Mouse (Mus musculus) liver (tissue): ENCODE results near the gene Racgap1.

Experiments used
- DNase-seq: peaks from one replicate; pipeline ENCODE4 v3.0.0-alpha.2; 2020; ENCODE audit warnings: mixed read lengths

The Racgap1 gene

DNA sequence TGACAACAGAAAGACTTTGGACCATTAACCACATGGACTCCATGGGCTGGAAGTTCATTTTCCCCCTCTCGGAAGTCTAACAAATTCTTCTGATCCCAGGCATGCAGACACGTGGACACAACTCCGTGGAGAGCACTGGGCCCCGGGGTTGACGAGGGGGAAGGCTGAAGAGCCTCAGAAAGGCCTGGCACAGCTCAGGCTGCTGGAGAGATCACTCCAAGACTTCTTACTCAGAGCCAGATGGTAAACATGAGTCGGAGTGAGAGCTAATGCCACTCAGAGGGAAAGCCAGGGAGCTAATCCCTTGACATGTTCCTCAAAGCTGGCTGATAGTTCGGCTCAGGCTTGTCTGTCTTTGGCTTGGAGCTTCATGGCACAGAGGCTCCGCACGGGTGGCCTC, 36.2 kb downstream of the Racgap1 start:
- DNase-seq: no peak

DNA sequence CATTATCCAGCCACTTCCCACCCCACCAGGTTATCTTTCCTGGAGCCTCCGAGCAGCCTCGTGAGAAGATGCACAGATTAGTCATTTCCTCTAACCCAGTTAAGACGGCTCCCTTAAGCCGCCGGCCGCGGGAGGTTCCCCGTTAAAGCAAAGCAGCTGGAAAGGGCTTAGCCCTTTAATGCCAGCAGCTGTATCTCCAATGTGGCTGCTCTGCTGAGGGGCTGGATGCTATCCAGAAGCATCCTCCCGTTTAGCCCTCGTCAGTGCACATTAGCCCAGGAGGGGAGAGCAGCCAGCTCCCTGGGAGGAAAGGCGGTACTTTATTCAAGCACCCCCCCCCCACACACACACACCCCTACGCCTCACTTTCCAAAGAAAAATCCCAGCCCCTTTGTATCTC, 36.7 kb downstream of the Racgap1 start:
- peak; percentile 30 for DNase-seq

DNA sequence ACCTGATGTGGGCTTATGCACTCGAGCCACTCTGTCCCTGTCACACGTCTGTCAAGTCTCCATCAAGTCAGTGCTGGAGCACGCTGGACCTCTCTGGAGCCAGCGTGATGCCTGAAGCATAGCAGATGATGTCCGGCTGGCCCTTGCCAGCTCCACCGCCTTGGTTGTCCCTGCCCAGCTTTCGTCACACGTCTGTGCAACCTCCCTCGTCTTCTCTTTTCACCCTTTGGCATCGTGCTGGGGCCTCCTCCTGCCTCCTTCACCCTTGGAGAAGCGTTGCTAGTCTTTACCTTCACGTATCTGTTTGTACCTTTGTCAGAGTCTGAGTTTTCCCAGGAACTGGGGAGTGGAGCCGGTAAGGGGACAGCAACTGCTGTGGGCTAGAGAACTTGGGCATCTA, 37.2 kb downstream of the Racgap1 start:
- DNase-seq: no peak

DNA sequence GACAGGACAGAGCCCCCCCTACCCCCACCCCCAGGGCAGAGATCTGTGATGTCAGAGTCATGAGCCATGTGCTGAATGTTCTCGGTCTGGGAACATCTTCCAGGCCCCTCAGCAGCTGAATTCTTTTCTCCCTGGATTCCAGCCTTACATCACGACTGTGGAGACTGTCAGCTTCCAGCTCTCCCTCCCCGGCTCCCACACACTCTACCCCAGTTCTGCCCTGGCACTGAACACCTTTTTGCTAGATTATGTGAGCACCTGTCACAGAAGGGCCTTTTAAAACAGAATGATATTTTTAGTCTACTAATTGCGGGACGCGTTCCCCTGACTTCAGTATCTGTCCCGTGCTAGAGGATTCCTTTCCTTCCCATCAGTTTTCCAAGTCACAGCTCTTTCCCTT, 39.9 kb downstream of the Racgap1 start:
- no peak for DNase-seq

DNA sequence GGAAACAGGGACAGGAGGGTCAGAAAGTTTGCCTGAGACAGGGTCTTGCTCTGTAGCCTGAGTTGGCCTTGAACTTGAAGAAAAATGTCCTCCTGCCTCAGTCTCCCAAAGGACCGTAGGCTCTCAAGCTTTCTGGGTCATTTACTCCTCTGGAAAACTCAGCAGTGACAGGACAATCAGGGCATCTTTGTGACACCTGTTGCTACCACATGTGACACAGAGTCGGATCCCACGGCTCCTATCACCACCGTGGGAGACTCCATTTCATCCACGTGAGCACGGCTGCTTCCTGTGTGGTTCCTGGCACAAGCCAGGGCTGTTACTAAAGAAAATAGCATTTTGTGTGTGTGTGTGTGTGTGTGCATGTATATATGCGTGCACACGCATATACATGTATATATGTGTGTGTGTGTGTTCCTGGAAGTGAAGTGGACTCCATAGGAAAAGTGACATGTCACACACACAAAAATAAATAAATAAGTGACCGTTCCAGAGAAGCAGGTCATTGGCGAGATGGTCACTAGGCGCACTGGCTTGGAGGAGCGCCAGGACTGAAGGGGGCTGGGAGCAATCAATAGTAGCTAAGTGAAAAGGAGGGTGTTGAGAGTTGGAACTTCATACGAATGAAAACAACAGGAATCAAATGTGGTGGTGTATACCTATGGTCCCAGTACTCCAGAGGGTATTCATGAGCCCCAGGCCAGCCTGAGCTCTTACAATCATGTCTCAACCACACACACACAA, 42.9 kb downstream of the Racgap1 start:
- DNase-seq: no peak

DNA sequence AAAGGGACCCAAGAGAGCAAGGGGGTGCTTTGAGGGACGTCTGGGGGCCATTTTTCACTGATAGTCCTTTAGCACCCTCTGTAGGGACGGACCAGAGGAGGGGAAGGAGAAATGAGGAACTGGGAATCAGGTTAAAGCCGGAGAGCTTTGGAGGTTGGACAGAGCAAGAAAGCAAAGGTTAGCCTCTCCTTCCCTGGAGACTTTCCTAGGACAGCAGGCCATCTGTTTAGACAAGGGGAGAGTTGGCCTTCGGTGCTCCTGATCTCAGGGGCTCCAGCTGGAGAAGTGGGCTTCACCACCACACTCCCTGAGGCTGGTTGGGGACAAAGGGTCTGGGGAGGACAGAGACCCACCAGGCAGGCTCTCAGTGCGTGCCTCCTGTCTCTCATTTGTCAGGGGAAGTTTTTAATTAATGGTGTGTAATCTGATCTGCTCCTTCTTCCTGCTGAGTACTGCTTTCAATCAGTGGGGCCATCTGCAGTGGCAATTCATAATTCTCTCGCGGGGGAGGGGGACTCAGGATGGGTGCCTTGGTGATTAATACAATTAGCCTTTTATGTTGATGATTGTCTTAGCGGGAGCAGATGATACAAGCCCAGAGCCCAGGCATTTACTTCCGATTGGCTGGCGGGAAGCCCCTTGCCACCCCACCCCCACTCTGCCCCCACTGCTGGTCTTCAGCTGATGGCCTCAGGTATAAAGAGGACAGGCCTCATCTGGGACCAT, 43.9 kb downstream of the Racgap1 start:
- no peak for DNase-seq

DNA sequence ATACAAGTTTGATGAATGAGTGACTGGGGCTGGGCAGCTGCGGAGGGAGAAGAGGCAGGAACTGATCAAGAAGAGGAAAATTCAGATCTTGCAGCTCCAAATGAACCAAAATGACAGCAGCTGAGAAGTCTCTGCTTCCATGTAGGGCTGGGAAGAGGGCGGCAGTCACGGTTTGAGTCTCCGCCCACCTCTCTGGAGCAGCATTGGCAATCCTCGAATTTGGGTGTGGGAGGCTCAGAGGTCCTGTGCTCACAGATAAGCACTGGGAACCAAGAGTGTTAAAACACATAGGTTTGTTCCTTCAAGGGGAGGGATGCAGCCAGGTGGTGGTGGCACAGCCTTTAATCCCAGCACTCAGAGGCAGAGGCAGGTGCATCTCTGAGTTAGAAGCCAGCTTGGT, 44.9 kb downstream of the Racgap1 start:
- peak; percentile 66 for DNase-seq

DNA sequence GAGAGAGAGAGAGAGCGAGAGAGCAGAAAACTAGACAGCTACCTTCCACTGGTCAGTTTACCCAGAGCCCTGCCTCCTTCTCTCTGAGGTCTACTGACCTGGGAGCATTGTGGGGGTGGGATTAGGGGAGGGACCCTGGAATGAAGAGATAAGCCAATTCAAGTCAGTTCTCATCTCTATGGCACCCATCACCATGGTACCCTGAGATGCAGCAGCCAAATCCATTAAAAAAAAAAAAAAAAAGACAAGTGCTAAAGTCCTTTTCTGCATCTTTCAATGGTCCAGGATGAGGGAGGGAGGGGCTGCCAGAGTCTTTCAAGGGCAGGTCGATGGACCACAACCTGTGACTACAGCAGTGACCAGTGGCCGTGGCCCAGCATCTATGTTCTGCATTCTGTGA, 45.9 kb downstream of the Racgap1 start:
- DNase-seq: no peak

DNA sequence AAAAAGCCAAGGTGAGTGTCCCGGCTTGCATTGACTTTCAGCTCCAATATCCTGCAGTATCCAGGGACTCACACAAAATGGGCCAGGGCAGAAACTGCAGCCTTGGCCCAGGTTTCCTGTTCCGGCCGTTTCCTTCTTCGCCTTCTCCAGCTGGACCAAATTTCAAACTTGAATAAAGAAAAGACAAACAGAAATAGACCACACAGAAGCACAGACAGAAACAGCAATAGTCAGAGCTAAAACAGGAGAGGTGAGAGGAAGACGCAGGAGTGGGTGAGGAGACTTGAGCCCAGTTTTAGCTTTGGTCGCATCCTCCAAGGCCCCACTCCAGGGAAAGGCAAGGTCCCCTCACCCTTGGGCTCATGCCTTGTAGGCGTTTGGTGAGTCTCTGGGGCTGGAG, 48.2 kb downstream of the Racgap1 start:
- no peak for DNase-seq

DNA sequence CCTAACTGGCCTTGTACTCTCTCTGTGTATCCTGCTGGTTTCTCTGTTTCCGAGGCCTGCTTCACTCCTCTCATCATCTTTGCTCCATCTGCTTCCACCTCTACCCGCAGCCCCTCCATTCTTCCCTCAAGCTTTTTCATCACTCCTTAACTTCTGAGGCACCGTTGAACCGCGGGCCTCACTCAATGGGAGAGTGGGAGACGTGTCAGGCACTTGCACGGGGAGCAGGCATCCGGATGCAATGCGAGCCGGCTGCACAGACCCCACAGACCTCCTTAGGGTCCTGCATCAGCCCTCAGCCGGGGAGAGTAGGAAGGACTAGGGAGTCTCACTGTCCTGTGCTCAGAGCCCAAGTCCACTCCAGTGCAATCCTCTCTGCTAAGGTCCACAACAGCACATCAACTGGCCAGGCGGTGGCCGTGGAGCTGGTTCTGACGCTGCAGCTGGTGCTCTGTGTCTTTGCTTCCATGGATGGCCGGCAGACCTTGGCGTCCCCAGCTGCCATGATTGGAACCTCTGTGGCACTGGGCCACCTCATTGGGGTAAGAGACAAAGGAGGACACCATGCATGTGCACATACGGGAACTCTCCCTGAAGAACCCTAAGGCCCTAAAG, 49.1 kb downstream of the Racgap1 start:
- no peak for DNase-seq

DNA sequence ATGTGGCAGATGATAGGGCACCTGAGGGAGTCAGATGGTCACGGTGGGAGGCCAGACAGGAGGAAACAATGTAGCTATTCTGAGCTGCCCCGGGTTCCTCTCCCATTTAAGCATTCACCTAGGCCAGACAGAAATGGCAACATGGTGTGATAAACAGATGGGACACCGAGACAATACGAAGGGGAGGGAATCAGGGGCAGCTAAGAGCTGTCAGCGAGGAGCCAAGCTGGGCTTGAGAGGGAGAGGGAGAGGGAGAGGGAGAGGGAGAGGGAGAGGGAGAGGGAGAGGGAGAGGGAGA, 49.7 kb downstream of the Racgap1 start:
- no peak for DNase-seq

DNA sequence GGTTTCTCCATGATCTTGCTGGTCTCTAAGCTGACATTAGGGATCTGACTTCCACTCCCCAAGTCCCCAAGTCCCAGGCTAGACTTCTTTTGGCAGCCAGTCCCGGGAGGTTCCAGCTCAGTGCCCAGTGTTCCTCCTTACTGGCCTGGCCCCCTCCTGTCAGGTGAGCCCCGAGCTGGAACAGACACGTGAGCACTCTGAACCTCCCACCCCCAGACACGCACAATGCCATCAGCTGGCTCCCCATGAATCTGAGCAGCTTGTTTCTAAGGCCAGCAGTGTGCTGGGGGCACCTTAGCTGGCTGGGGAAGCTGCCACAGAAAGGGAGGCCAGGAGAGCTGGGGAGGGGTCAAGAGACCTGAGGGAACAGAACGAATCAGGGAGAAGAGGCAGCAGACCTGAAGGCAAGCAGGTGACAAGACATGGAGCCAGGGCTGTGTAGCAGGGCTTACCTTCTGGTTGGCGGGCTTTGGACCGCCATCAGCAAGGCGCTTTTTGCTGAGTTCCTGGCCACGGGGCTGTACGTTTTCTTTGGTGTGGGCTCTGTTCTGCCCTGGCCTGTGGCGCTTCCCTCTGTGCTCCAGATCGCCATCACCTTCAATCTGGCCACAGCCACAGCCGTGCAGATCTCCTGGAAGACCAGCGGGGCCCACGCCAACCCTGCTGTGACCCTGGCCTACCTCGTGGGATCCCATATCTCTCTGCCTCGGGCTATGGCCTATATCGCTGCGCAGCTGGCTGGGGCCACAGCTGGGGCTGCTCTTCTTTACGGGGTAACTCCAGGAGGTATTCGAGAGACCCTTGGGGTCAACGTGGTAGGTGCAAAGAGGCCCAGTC, 50.3 kb downstream of the Racgap1 start, which contains the start of gene Aqp6:
Gene Aqp6 (plus strand): TSS at position 415 of the 837 bp plus-strand sequence.
- no peak for DNase-seq

DNA sequence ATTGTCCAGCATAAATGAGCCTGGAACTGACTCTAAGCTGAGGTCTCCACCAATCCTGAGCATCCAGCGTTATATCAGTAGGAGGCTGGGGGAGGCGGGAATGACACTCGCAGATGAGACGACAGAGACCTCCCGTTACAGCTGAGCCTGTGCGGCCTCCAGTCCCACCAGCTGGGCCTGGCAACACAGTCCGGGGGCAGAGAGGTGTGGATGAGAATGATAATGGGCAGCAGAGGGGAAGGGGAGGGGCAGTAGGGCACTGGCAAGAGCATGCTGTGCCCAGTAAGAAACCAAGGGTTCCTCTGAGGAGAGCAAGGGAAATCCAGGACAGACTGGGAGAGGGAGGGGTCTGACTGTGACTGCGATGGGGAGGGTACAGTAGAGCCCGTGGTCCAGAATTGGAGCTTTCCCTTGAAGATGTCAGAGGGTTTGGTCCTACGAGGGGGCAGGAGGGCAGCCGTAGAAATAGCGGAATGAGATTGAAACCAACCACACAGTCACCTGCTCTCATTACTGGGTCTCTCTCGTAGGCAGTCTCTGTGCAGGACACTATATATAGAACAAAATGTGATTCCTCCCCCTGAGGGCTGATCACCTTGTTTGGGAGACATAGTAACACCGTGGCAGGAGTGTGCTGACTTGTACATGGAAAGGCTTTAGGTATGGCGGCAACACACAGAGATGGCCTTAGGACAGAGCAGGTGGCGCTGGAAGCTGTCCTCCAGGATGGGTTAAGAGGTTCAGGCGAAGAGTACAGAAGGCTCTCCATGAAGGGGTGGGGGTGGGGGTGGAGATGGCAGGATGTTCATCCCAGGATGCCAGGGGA, 52.0 kb downstream of the Racgap1 start:
- DNase-seq: no peak

DNA sequence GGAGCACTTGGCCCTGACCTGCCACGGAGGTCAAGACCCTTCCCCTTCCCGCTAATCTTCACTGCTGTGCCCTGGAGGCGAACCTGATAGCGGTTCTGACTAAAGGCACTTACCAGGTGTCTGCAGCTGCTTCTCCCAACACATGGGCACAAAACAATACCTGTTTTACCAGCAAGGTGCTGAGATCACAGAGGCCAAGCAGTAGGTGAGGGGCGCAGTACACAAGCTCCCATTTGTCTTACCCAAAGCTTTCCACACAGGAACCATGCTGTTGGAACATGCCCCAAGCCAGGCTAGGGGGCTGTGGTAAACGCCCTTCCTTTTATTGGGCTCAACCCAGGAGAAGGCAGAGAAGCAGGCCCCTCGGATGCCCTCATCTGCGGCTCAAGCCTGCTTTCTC, 53.9 kb downstream of the Racgap1 start:
- DNase-seq: no peak

DNA sequence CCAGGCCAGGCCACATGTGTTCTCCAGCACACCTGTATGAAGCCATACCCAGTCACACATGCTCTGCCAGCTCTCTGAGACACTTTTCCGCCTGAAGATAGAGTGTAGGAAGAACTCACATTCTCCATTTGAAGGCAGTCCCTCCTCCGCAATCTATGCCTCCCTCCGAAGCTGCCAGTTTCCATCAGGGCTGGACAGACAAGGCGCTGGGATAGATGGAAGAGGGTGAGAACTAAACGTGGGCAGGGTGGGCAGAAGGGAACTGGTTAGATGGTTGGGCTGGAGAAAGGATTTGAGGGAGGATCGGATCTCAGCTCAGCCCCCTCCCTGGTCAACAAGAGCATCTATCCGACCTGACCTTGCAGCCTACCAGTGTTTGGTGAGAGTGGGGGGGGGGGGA, 54.6 kb downstream of the Racgap1 start:
- DNase-seq: no peak

DNA sequence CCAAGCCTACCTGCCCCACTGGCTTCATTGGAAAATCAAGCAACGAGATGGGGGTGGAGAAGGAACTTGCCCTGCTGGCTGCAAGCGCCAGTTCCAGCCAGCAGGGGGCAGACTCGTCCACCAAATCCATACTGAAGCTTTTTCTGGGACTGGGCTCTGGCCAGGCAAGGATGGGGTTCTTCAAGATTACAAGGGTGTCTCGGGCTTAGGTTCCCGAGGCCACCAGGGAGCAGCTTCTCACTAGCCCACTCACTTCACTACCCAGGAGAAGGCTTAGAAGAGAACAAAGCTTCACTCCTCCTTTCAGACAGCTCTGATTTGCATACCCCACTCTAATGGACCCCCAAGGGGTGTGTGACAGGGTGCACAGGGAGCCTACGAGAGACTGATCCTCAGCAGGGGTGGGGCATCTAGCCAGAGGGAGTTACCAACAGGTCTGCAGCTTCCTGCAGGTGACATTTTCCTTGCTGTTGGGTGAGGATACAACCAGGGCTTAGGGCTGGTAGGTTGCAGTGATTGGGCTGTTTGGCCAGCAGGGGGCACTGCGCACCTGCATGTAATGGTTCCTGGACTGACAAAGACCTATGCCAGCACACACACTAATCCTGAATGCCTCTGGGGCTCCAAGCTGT, 55.3 kb downstream of the Racgap1 start:
- DNase-seq: peak; percentile 83

DNA sequence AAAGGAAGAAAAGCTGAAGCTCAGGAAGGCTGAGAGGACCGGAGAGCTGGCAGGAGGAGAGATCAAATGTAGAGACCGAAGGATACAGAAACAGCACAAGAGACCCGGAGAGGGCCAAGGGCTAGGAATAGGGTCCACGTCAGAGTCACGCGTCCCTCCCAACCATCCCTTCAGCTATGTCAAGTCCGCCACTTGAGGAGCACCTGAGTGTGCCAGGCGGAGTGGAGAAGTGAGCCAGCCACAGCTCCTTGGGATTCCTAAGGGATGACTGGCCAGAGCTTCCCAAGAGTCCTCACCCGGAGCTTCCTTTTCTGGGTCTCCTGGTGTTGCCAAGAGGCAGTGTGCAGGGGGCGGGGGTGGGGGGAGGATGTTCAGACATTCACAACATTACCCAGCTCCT, 56.5 kb downstream of the Racgap1 start:
- DNase-seq: no peak

DNA sequence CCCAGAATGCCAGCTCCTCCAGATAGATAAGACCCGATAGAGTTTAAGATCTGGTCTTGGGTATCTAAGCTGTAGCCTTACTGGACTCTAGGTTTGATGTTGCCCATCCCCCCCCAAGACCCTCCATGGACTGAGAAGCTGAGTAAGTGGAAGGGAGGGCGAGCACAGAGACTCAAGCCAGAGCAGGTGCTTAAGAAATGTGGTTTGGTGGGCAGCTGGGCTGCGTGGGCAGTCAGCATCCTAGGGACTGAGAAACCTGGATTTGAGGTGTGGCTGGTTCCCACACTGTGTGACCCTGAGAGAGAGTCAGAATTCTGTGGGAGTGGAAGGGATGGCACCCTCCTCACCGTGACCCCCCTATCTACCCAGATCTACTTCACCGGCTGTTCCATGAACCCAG, 58.6 kb downstream of the Racgap1 start:
- no peak for DNase-seq

DNA sequence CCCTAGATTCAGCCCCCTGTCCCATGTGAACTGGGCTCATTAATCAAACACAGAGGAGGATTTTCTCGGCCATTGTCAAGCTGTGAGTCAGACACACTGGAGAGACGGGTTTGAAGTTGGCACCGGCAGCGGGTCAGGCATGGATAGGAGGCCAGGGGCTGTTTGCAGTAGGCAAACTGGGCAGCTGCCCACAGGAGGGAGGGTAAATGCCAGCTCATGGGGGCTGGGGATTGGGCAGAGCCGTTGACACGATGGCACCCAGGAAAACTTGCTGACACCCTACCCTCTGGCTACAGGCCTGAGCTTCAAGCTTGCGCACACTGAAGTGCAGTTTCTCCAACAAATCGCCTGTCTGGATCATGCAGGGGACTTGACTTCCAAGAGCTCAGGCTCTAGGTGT, 59.3 kb downstream of the Racgap1 start:
- DNase-seq: no peak

DNA sequence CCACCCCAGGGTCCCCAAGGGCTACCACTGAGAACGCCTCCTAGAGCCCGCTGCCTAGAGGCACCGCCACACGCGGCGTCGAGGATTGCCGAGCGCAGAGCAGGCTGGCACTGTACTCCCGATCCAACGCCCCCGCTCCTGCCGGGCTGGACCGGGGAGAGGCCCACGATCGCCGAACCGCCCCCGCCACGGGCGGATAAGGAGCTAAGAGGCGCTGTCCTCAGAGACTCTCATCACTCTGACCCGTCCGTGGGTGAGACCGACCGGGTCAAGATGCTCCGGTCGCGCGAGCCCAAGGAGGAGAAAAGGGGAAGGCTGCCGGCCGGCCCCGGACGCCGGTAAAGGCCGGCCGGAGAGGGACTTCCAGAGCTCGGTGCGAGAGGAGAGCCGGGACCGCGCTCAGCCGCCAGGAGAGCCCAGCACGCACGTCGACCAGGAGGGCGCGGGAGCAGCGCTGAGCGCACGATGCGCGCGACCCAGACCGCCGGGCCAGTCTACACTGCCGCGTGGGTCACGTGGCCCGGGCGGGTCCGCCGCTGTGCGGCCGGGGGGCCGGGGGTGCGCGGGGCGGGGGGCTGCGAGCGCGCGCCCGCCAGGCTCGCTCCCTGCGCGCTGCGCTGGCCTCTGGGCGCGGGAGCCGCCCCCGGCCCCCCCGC, 60.9 kb downstream of the Racgap1 start, which contains the start of gene Aqp5:
Gene Aqp5 (plus strand): TSS at position 354 of the 656 bp plus-strand sequence.
- DNase-seq: no peak

DNA sequence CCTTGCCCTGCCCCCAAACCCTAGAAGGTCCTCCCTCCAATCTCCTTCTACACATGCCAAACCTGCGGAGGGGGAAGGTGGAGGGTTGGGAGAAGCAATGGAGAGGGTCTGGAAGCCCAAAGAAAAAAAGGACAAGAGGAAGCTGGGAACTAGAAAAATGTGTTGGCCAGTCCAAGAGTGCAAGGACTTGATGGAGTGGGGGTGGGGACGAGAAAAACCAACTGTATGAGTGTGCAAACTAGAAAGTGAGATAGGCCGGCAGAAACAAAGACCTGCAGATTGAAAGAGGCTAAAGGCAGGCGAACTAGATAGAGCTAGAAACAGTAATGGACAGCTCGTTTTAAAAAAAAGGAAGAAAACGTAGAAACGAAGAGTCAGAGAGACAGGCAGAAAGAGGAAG, 61.8 kb downstream of the Racgap1 start:
- no peak for DNase-seq
